Comparison of ENCODE assay signal across 8 mouse cellular contexts in genomic region chr1:133133425-133133824, GRCm38 (mm10). TPM values are rescaled to one million over a fixed set of nuclear protein-coding genes. Genes with fewer than 3 reads are reported as not detected.
DNase-seq lines count a peak whose midpoint lies in the region; ATAC-seq and TF ChIP-seq lines count a peak whose summit lies in the region.

No protein-coding gene starts in this region.

- no peak for TF ChIP-seq CTCF in lung, postnatal 0 days (IDR thresholded peaks at IDR 0.05)

- no peaks in the 10 kb centered on the region for H3K27me3 ChIP-seq in hindbrain, embryonic 11.5 days (ENCODE audit: control insufficient read depth, insufficient read depth, low read length)
- H3K27me3 ChIP-seq in lung, postnatal 0 days (replicated peaks; ENCODE audit: insufficient read depth, low read length) = no peaks in the 10 kb centered on the region

- peaks cover 20% of the 10 kb centered on the region for H3K4me1 ChIP-seq in hindbrain, embryonic 11.5 days (replicated peaks; ENCODE audit: control insufficient read depth, insufficient read depth, low read length)
- peaks cover 9% of the 10 kb centered on the region; the same call in 1 of the 2 replicates for H3K4me1 ChIP-seq in lung, postnatal 0 days (ENCODE audit: insufficient read depth, low read depth, low read length)

- ATAC-seq in hindbrain, embryonic 11.5 days (ENCODE audit: low FRiP score) = no peak
- ATAC-seq in lung, postnatal 0 days = no peak

- no peak for TF ChIP-seq EP300 in lung, postnatal 0 days (IDR thresholded peaks at IDR 0.05)

- peak overlapping the region; percentile 98 for H3K4me3 ChIP-seq in hindbrain, embryonic 11.5 days (ENCODE audit: low read depth, low read length)
- H3K4me3 ChIP-seq in lung, postnatal 0 days (ENCODE audit: low read depth, low read length) = peak overlapping the region; percentile 88

- no peak overlapping the region for H3K27ac ChIP-seq in hindbrain, embryonic 11.5 days (ENCODE audit: low read depth, low read length)
- peak overlapping the region; percentile 99 for H3K27ac ChIP-seq in lung, postnatal 0 days (ENCODE audit: low read length)

- WGBS in hindbrain, embryonic 11.5 days = 8% methylated on average over 2 of the region's 2 CpGs
- 3% methylated on average over 2 of the region's 2 CpGs for WGBS in lung, postnatal 0 days

- peak; percentile 30 for DNase-seq in kidney, adult 9 months
- DNase-seq in kidney, postnatal 36 days = no peak
- DNase-seq in c-Kit-positive CD71-positive TER-119-positive erythroid progenitor cells, embryonic 14.5 days (ENCODE audit: low spot score) = peak; percentile 76
- no peak for DNase-seq in hindbrain, embryonic 11.5 days (ENCODE audit: low spot score)
- DNase-seq in lung, postnatal 0 days (ENCODE audit: low spot score) = peak; percentile 73
- DNase-seq in natural killer cell, adult 2 months (ENCODE audit: low spot score in 2 of 2) = no peak
- DNase-seq in layer of hippocampus, adult 18-20 months (ENCODE audit: low spot score in 2 of 2) = no peak
- DNase-seq in cerebellum, postnatal 4 days (ENCODE audit: low spot score in 2 of 2) = no peak

- peak overlapping the region; percentile 98 for H3K9ac ChIP-seq in hindbrain, embryonic 11.5 days (ENCODE audit: low read depth, low read length)
- peak overlapping the region; percentile 97 for H3K9ac ChIP-seq in lung, postnatal 0 days (replicated peaks; ENCODE audit: low read depth)

- no peaks in the 10 kb centered on the region for H3K9me3 ChIP-seq in hindbrain, embryonic 11.5 days (ENCODE audit: control insufficient read depth, low read length)
- no peaks in the 10 kb centered on the region for H3K9me3 ChIP-seq in lung, postnatal 0 days (ENCODE audit: low read length)

- no peaks in the 10 kb centered on the region for H3K36me3 ChIP-seq in hindbrain, embryonic 11.5 days (ENCODE audit: control insufficient read depth, insufficient read depth, low read length)
- H3K36me3 ChIP-seq in lung, postnatal 0 days (ENCODE audit: insufficient read depth, low read length) = peaks cover 13% of the 10 kb centered on the region; the same call in 1 of the 2 replicates

- peak overlapping the region; percentile 98 for H3K4me2 ChIP-seq in hindbrain, embryonic 11.5 days (replicated peaks; ENCODE audit: low read depth, low read length)
- H3K4me2 ChIP-seq in lung, postnatal 0 days (replicated peaks; ENCODE audit: low read depth, low read length) = peak overlapping the region; percentile 85

RNA-seq across cellular contexts. Expression of gene Ppp1r15b, which starts 2.5 kb away (rescaled TPM):
- polyA plus RNA-seq in hindbrain, embryonic 11.5 days (2014; fragmentation: Nextera tagmentation; extraction: Ambion mirVana) = 37.8 and 48.7 TPM in 2 replicates
- 19.5 and 20.0 TPM in 2 replicates for polyA plus RNA-seq in lung, postnatal 0 days (2015; fragmentation: Nextera tagmentation; extraction: Ambion mirVana)
- 10 to 100 TPM; 43.7 to 44.2 TPM for total RNA-seq in layer of hippocampus, adult 18-20 months (2021)

RNA-seq across cellular contexts. Expression of gene Plekha6, which starts 30.6 kb away (rescaled TPM):
- polyA plus RNA-seq in hindbrain, embryonic 11.5 days (2014; fragmentation: Nextera tagmentation; extraction: Ambion mirVana) = 14.6 and 22.1 TPM in 2 replicates
- 3.2 and 5.0 TPM in 2 replicates for polyA plus RNA-seq in lung, postnatal 0 days (2015; fragmentation: Nextera tagmentation; extraction: Ambion mirVana)
- 10 to 100 TPM; 54.5 to 59.0 TPM for total RNA-seq in layer of hippocampus, adult 18-20 months (2021)

Comparison
In these comparisons a context has a peak if more than half of its experiments do, and no peak if none do; other contexts are left out.
1. DNase-seq: peak in kidney, adult 9 months (single experiment), c-Kit-positive CD71-positive TER-119-positive erythroid progenitor cells, embryonic 14.5 days (single experiment) and lung, postnatal 0 days (single experiment); none in kidney, postnatal 36 days (0 of 2), hindbrain, embryonic 11.5 days (single experiment), natural killer cell, adult 2 months (0 of 2), layer of hippocampus, adult 18-20 months (0 of 2) and cerebellum, postnatal 4 days (0 of 2).